Mouse (Mus musculus) embryonic facial prominence, embryonic 14.5 days (tissue): ENCODE results near the gene Nudt3. TPM values are rescaled to one million over a fixed set of nuclear protein-coding genes. Genes with fewer than 3 reads are reported as not detected.

ENCODE experiments used
- ATAC-seq: fragments of 200-750 bp; cut with Nextera tagmentation; 2 replicates; pipeline ENCODE4 v1.8.0; 2017; ENCODE audit warnings: low read depth, moderate number of reproducible peaks, moderate TSS enrichment
- DNase-seq: peaks from one replicate; pipeline ENCODE4 v3.0.0-alpha.2; 2015; ENCODE audit warnings: low spot score
- H3K27ac ChIP-seq: fragments of 300-500 bp; sonication (generic); replicated peaks from 2 replicates; pipeline ENCODE4 v1.5.1; 2014; ENCODE audit warnings: low read depth, mild to moderate bottlenecking, low read length, moderate library complexity
- H3K27me3 ChIP-seq: fragments of 300-500 bp; sonication (generic); replicated peaks from 2 replicates; pipeline ENCODE4 v1.6.1; 2014; ENCODE audit warnings: low read length; ENCODE audit not compliant: control insufficient read depth, insufficient read depth
- H3K36me3 ChIP-seq: fragments of 300-500 bp; sonication (generic); 2 replicates; pipeline ENCODE4 v1.6.1; 2014; ENCODE audit warnings: low read length, mixed read lengths; ENCODE audit not compliant: control insufficient read depth, insufficient read depth
- H3K4me1 ChIP-seq: fragments of 300-500 bp; sonication (generic); 2 replicates; pipeline ENCODE4 v1.6.1; 2014; ENCODE audit warnings: antibody characterized with exemption, low read length; ENCODE audit not compliant: control insufficient read depth, insufficient read depth
- H3K4me2 ChIP-seq: fragments of 300-500 bp; sonication (generic); 2 replicates; pipeline ENCODE4 v1.6.1; 2014; ENCODE audit warnings: low read depth, mild to moderate bottlenecking, low read length, moderate library complexity, mixed read lengths
- H3K4me3 ChIP-seq: fragments of 300-500 bp; sonication (generic); 2 replicates; pipeline ENCODE4 v1.5.1; 2014; ENCODE audit warnings: low read depth, mild to moderate bottlenecking, low read length
- H3K9ac ChIP-seq: fragments of 300-500 bp; sonication (generic); 2 replicates; pipeline ENCODE4 v1.6.1; 2014; ENCODE audit warnings: low read depth, mild to moderate bottlenecking, low read length, moderate library complexity, mixed read lengths
- H3K9me3 ChIP-seq: fragments of 300-500 bp; sonication (generic); 2 replicates; pipeline ENCODE4 v1.6.1; 2016; ENCODE audit warnings: low read length; ENCODE audit not compliant: control insufficient read depth
- WGBS: fragments of 180-500 bp; shearing (Covaris S2); extraction: QIAGEN DNeasy Blood & Tissue Kit; methylation state at CpG from one replicate; pipeline ENCODE4 v1.1.7; 2014; 5-methylcytosine and 5-hydroxymethylcytosine counted together
- polyA plus RNA-seq: library from polyadenylated mRNA; unstranded; fragments of >200 nt; fragmentation: Nextera tagmentation; extraction: Ambion mirVana; gene quantifications from 2 replicates; pipeline ENCODE4 v1.2.1, GENCODE M21; 2014

Nudt3 gene
- polyA plus RNA-seq, 1 experiment from 2014 or later: 38.1 TPM

- H3K27ac ChIP-seq: no peak overlapping the region
- H3K9me3 ChIP-seq: no peaks in the 10 kb centered on the region
- H3K4me1 ChIP-seq: peaks cover 23% of the 10 kb centered on the region
- 0 out of 2 replicates have a peak overlapping the region, but pooled peaks have one; percentile 12 for H3K9ac ChIP-seq
- ATAC-seq (no peak), DNase-seq (no peak)
- peaks cover 21% of the 10 kb centered on the region; the same call in 1 of the 2 replicates for H3K36me3 ChIP-seq
- 56% methylated on average over 5 of the region's 12 CpGs for WGBS
- H3K4me3 ChIP-seq: no peak overlapping the region
- H3K27me3 ChIP-seq: no peaks in the 10 kb centered on the region
- peak overlapping the region; percentile 82; the same call in 1 of the 2 replicates for H3K4me2 ChIP-seq
These were observed 63.7 kb downstream of the Nudt3 start for GRCm38 (mm10) chr17:27559596-27559995.

GRCm38 (mm10) chr17:27558845-27559244 is 64.5 kb downstream of the Nudt3 start:
- Histone ChIP-seq H3K9ac (peak overlapping the region; percentile 12; the same call in 1 of the 2 replicates), H3K27ac (no peak overlapping the region), H3K27me3 (no peaks in the 10 kb centered on the region), H3K4me3 (peak overlapping the region; percentile 80), H3K9me3 (no peaks in the 10 kb centered on the region), H3K4me2 (peak overlapping the region; percentile 82), H3K36me3 (peaks cover 19% of the 10 kb centered on the region; the same call in 1 of the 2 replicates), H3K4me1 (peaks cover 22% of the 10 kb centered on the region)
- DNase-seq: no peak
- 14% methylated on average over 5 of the region's 5 CpGs for WGBS
- no peak for ATAC-seq

GRCm38 (mm10) chr17:27557927-27558661 is 65.2 kb downstream of the Nudt3 start:
- Histone ChIP-seq H3K9me3 (no peaks in the 10 kb centered on the region), H3K9ac (peak overlapping the region; percentile 83), H3K4me3 (peak overlapping the region; percentile 80), H3K36me3 (peaks cover 16% of the 10 kb centered on the region; the same call in 1 of the 2 replicates), H3K27me3 (no peaks in the 10 kb centered on the region), H3K4me2 (peak overlapping the region; percentile 82), H3K27ac (peak overlapping the region; percentile 88), H3K4me1 (peaks cover 22% of the 10 kb centered on the region)
- WGBS: 6% methylated on average over 14 of the region's 14 CpGs
- DNase-seq (no peak), ATAC-seq (no peak)

GRCm38 (mm10) chr17:27557181-27557926 is 65.9 kb downstream of the Nudt3 start:
- peak overlapping the region; percentile 82 for H3K4me2 ChIP-seq
- WGBS: 0% methylated on average over 18 of the region's 75 CpGs
- no peaks in the 10 kb centered on the region for H3K27me3 ChIP-seq
- DNase-seq: peak; percentile 81
- no peaks in the 10 kb centered on the region for H3K9me3 ChIP-seq
- no peak; the same call in 1 of the 2 replicates for ATAC-seq
- peaks cover 16% of the 10 kb centered on the region; the same call in 1 of the 2 replicates for H3K36me3 ChIP-seq
- H3K9ac ChIP-seq: peak overlapping the region; percentile 83
- H3K4me1 ChIP-seq: peaks cover 22% of the 10 kb centered on the region
- H3K27ac ChIP-seq: peak overlapping the region; percentile 88
- H3K4me3 ChIP-seq: peak overlapping the region; percentile 80

- WGBS: 0% methylated on average over 35 of the region's 79 CpGs
- Histone ChIP-seq H3K4me1 (peaks cover 22% of the 10 kb centered on the region), H3K27me3 (no peaks in the 10 kb centered on the region), H3K9me3 (no peaks in the 10 kb centered on the region), H3K27ac (peak within 1 kb of the TSS; percentile 88), H3K36me3 (peaks cover 15% of the 10 kb centered on the region; the same call in 1 of the 2 replicates), H3K4me2 (peak within 1 kb of the TSS; percentile 82), H3K4me3 (peak within 1 kb of the TSS; percentile 80), H3K9ac (peak within 1 kb of the TSS; percentile 83)
- ATAC-seq (peak; percentile 74), DNase-seq (peak; percentile 96)
These were observed 66.8 kb downstream of the Nudt3 start, which contains the start of gene Hmga1 for GRCm38 (mm10) chr17:27556315-27557011. TSS of gene Hmga1 (plus strand) at chr17:27556497.

- 0% methylated on average over 39 of the region's 55 CpGs for WGBS
- peaks cover 22% of the 10 kb centered on the region for H3K4me1 ChIP-seq
These were observed 67.7 kb downstream of the Nudt3 start for GRCm38 (mm10) chr17:27555512-27556172.

GRCm38 (mm10) chr17:27555075-27555511 is 68.2 kb downstream of the Nudt3 start:
- ATAC-seq (peak; percentile 19), DNase-seq (peak; percentile 86)
- Histone ChIP-seq H3K27ac (peak overlapping the region; percentile 88), H3K9me3 (no peaks in the 10 kb centered on the region), H3K36me3 (0 out of 2 replicates have a peak, but pooled peaks cover 1% of the 10 kb centered on the region), H3K4me2 (peak overlapping the region; percentile 82), H3K9ac (peak overlapping the region; percentile 83), H3K4me3 (peak overlapping the region; percentile 80), H3K4me1 (peaks cover 22% of the 10 kb centered on the region), H3K27me3 (no peaks in the 10 kb centered on the region)
- 5% methylated on average over 7 of the region's 39 CpGs for whole genome bisulfite sequencing

More at GRCm38 (mm10) chr17:27555512-27556172, 67.7 kb downstream of the Nudt3 start:
- Histone ChIP-seq H3K4me3 (peak overlapping the region; percentile 80), H3K36me3 (0 out of 2 replicates have a peak, but pooled peaks cover 7% of the 10 kb centered on the region), H3K4me2 (peak overlapping the region; percentile 82), H3K27ac (peak overlapping the region; percentile 88), H3K27me3 (no peaks in the 10 kb centered on the region), H3K9ac (peak overlapping the region; percentile 83), H3K9me3 (no peaks in the 10 kb centered on the region)
- DNase-seq (peak; percentile 95), ATAC-seq (peak; percentile 60)
